Mouse (Mus musculus) embryonic fibroblast, embryonic 13.5 days (primary cell): ENCODE results near the gene Cep57l1.

ENCODE experiments used
- CTCF ChIP-seq: IDR thresholded peaks from 2 replicates; pipeline ENCODE4 v1.5.1; 2011; ENCODE audit warnings: mild to moderate bottlenecking, control low read depth, low read length, moderate library complexity, borderline replicate concordance; ENCODE audit not compliant: insufficient read depth
- POLR2A ChIP-seq: IDR thresholded peaks from 2 replicates; pipeline ENCODE4 v1.6.1; 2011; ENCODE audit warnings: low read depth, mild to moderate bottlenecking, control low read depth, low read length, moderate library complexity

GRCm38 (mm10) chr10:41830445-41830844, 20.8 kb upstream of the Cep57l1 start:
- TF ChIP-seq CTCF (no peak), POLR2A (no peak)
